Mouse (Mus musculus) small intestine, adult 2 months (tissue): ENCODE results near the gene Fndc3b.

ENCODE experiments used
- CTCF ChIP-seq: fragments of 200-500 bp; IDR thresholded peaks from 2 replicates; pipeline ENCODE4 v1.5.1; 2012; ENCODE audit warnings: low read depth, mild to moderate bottlenecking, control low read depth, inconsistent platforms, low read length, moderate library complexity, mixed read lengths; ENCODE audit not compliant: insufficient replicate concordance, insufficient read length; ENCODE audit errors: extremely low read depth
- POLR2A ChIP-seq: fragments of 200-500 bp; IDR thresholded peaks from 2 replicates; pipeline ENCODE4 v1.6.1; 2012; ENCODE audit warnings: low read depth, mild to moderate bottlenecking, control low read depth, inconsistent platforms, low read length, moderate library complexity

- TF ChIP-seq CTCF (no peak), POLR2A (no peak)
These were observed 25.4 kb downstream of the Fndc3b start for GRCm38 (mm10) chr3:27685650-27686208.
